Mouse (Mus musculus): Measurements from ENCODE around the gene Col23a1. TPM values are rescaled to one million over a fixed set of nuclear protein-coding genes. Genes with fewer than 3 reads are reported as not detected.
A peak's percentile ranks its signal among the peaks of the same experiment; 100 is the strongest.
"Not testable (repeated sequence)": the region's sequence is repeated elsewhere in the genome, so short reads cannot be mapped to it uniquely, and the experiment has no call there.

The Col23a1 gene
- polyA plus RNA-seq, 1 experiment from 2014 or later: 24.9 TPM

- peaks cover 48% of the 10 kb centered on the region for H3K36me3 ChIP-seq
- under 1% methylated on average over 77 of the region's 81 CpGs for WGBS
These were observed 316.1 kb downstream of the Col23a1 start for GRCm38 (mm10) chr11:51605602-51606446.

GRCm38 (mm10) chr11:51606447-51607095 is 316.9 kb downstream of the Col23a1 start, which contains the start of gene Hnrnpab:
Hnrnpab (minus strand) TSS chr11:51606847.
- peak; percentile 93 for ATAC-seq (ENCODE audit: borderline replicate concordance, extremely low read depth, low FRiP score, low TSS enrichment)

More at GRCm38 (mm10) chr11:51605602-51606446, 316.1 kb downstream of the Col23a1 start:
- H3K4me2 ChIP-seq: peak overlapping the region; percentile 71
- H3K4me1 ChIP-seq: peaks cover 33% of the 10 kb centered on the region
- ATAC-seq (ENCODE audit: borderline replicate concordance, extremely low read depth, low FRiP score, low TSS enrichment): peak; percentile 81
- peak overlapping the region; percentile 99 for H3K4me3 ChIP-seq
- H3K9ac ChIP-seq: peak overlapping the region; percentile 99
- H3K9me3 ChIP-seq: no peaks in the 10 kb centered on the region
- H3K27me3 ChIP-seq: no peaks in the 10 kb centered on the region
- H3K27ac ChIP-seq: peak overlapping the region; percentile 94

GRCm38 (mm10) chr11:51607096-51607738 is 317.5 kb downstream of the Col23a1 start:
- 7% methylated on average over 15 of the region's 15 CpGs for WGBS
- H3K4me2 ChIP-seq: peak overlapping the region; percentile 80
- H3K9me3 ChIP-seq: no peaks in the 10 kb centered on the region
- ATAC-seq (ENCODE audit: borderline replicate concordance, extremely low read depth, low FRiP score, low TSS enrichment): peak; percentile 41
- H3K36me3 ChIP-seq: peaks cover 34% of the 10 kb centered on the region
- H3K9ac ChIP-seq: peak overlapping the region; percentile 88
- H3K4me1 ChIP-seq: peaks cover 29% of the 10 kb centered on the region
- no peaks in the 10 kb centered on the region for H3K27me3 ChIP-seq
- H3K4me3 ChIP-seq: peak overlapping the region; percentile 99
- peak overlapping the region; percentile 94 for H3K27ac ChIP-seq

More at GRCm38 (mm10) chr11:51606447-51607095, 316.9 kb downstream of the Col23a1 start, which contains the start of gene Hnrnpab:
- H3K4me1 ChIP-seq: peaks cover 33% of the 10 kb centered on the region
- H3K9ac ChIP-seq: peak within 1 kb of the TSS; percentile 99
- H3K4me2 ChIP-seq: peak within 1 kb of the TSS; percentile 80
- peak within 1 kb of the TSS; percentile 99 for H3K4me3 ChIP-seq
- no peaks in the 10 kb centered on the region for H3K9me3 ChIP-seq
- peaks cover 40% of the 10 kb centered on the region for H3K36me3 ChIP-seq
- peak within 1 kb of the TSS; percentile 94 for H3K27ac ChIP-seq
- WGBS: under 1% methylated on average over 83 of the region's 91 CpGs
- no peaks in the 10 kb centered on the region for H3K27me3 ChIP-seq

DNA sequence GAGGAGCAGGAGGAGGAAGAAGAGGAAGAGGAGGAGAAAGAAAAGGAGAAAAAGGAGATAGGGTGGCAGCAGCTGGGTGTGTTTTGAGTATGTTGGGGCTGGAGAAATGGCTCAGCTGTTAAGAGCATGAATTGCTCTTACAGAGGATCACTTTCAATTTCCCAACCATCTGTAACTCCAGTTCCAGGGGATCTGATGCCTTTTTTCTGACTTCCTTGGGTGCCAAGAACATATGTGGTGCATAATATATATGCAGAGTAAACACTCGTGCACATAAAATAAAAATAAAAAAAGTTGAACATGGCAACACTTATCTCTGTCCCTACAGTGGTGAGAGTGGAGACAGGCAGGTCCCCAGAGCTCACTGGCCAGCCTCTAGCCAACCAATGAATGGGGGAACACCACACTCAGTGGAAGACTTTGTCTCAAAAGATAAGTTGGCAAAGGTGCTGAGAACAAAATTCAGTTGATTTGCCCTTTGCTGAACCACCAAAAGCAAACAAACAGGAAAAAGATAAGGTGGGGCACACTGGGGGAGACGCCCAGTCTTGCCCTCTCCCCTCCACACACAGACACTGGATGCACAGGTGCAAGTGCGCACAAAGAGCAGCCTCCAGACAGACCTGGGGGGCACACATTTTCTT is 319.7 kb downstream of the Col23a1 start:
- H3K4me3 ChIP-seq: no peak overlapping the region
- H3K4me1 ChIP-seq: peaks cover 17% of the 10 kb centered on the region
- H3K4me2 ChIP-seq: no peak overlapping the region
- H3K9me3 ChIP-seq: no peaks in the 10 kb centered on the region
- H3K27ac ChIP-seq: no peak overlapping the region
- WGBS: 68% methylated on average over 3 of the region's 3 CpGs
- H3K9ac ChIP-seq: no peak overlapping the region
- peaks cover 12% of the 10 kb centered on the region for H3K36me3 ChIP-seq
- no peaks in the 10 kb centered on the region for H3K27me3 ChIP-seq
- ATAC-seq (ENCODE audit: borderline replicate concordance, extremely low read depth, low FRiP score, low TSS enrichment): no peak

DNA sequence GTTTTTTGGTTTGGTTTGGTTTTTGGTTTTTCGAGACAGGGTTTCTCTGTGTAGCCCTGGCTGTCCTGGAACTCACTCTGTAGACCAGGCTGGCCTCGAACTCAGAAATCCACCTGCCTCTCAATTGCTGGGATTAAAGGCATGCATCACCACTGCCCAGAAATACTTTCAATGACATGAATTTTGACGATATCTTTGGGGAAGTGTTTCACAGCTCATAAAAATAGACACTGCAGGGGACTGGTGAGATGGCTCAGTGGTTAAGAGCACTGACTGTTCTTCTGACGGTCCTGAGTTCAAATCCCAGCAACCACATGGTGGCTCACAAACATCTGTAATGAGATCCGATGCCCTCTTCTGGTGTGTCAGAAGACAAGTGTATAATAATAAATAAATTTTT is 320.2 kb downstream of the Col23a1 start:
- not testable (repeated sequence) for H3K9me3 ChIP-seq; H3K27ac ChIP-seq; ATAC-seq (ENCODE audit: borderline replicate concordance, extremely low read depth, low FRiP score, low TSS enrichment); H3K9ac ChIP-seq; H3K4me3 ChIP-seq; H3K4me2 ChIP-seq; H3K27me3 ChIP-seq; H3K36me3 ChIP-seq
- peaks cover 17% of the 10 kb centered on the region for H3K4me1 ChIP-seq
- 78% methylated on average over 5 of the region's 5 CpGs for WGBS

- no peaks in the 10 kb centered on the region for H3K9me3 ChIP-seq
- H3K27me3 ChIP-seq: no peaks in the 10 kb centered on the region
- no peak overlapping the region for H3K4me3 ChIP-seq
- H3K4me1 ChIP-seq: peaks cover 24% of the 10 kb centered on the region
- peak overlapping the region; percentile 98 for H3K27ac ChIP-seq
- H3K9ac ChIP-seq: no peak overlapping the region
- no peaks in the 10 kb centered on the region for H3K36me3 ChIP-seq
- no peak overlapping the region for H3K4me2 ChIP-seq
- 67% methylated on average over 8 of the region's 8 CpGs for WGBS
- no peak for ATAC-seq (ENCODE audit: borderline replicate concordance, extremely low read depth, low FRiP score, low TSS enrichment)
These were observed 324.5 kb downstream of the Col23a1 start for GRCm38 (mm10) chr11:51614256-51614655.

GRCm38 (mm10) chr11:51615129-51615528 is 325.4 kb downstream of the Col23a1 start:
- Histone ChIP-seq H3K27ac (peak overlapping the region; percentile 98), H3K27me3 (no peaks in the 10 kb centered on the region), H3K36me3 (no peaks in the 10 kb centered on the region), H3K4me3 (peak overlapping the region; percentile 41), H3K9me3 (no peaks in the 10 kb centered on the region), H3K9ac (peak overlapping the region; percentile 59), H3K4me1 (peaks cover 25% of the 10 kb centered on the region), H3K4me2 (peak overlapping the region; percentile 81)
- no peak for ATAC-seq (ENCODE audit: borderline replicate concordance, extremely low read depth, low FRiP score, low TSS enrichment)
- 18% methylated on average over 7 of the region's 7 CpGs for WGBS

- Histone ChIP-seq H3K27ac (peak overlapping the region; percentile 98), H3K36me3 (no peaks in the 10 kb centered on the region), H3K9ac (peak overlapping the region; percentile 59), H3K4me2 (peak overlapping the region; percentile 81), H3K4me3 (peak overlapping the region; percentile 41), H3K27me3 (no peaks in the 10 kb centered on the region), H3K4me1 (peaks cover 30% of the 10 kb centered on the region), H3K9me3 (no peaks in the 10 kb centered on the region)
- ATAC-seq (ENCODE audit: borderline replicate concordance, extremely low read depth, low FRiP score, low TSS enrichment): peak; percentile 73
- 3% methylated on average over 14 of the region's 14 CpGs for WGBS
These were observed 325.9 kb downstream of the Col23a1 start for GRCm38 (mm10) chr11:51615601-51616000.

DNA sequence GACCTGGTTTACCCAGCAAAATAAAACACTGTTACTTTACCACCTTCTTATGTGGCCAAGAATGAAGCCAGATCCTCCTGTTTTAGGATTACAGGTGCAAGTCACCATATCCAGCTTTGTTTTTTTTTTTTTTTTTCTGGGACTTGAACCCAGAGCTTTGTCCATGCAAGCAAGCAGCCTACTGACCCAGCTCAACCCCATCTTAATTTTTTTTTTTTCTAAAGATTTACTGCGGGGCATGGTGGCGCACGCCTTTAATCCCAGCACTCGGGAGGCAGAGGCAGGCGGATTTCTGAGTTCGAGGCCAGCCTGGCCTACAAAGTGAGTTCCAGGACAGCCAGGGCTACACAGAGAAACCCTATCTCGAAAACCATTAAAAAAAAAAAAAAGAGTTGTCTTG is 326.4 kb downstream of the Col23a1 start:
- not testable (repeated sequence) for H3K9me3 ChIP-seq; H3K36me3 ChIP-seq; ATAC-seq (ENCODE audit: borderline replicate concordance, extremely low read depth, low FRiP score, low TSS enrichment); H3K27me3 ChIP-seq
- H3K4me3 ChIP-seq: peak overlapping the region; percentile 41
- 86% methylated on average over 7 of the region's 7 CpGs for WGBS
- H3K27ac ChIP-seq: peak overlapping the region; percentile 98
- H3K4me2 ChIP-seq: peak overlapping the region; percentile 81
- peaks cover 35% of the 10 kb centered on the region for H3K4me1 ChIP-seq
- H3K9ac ChIP-seq: peak overlapping the region; percentile 59; the same call in 1 of the 2 replicates

- Histone ChIP-seq H3K4me1 (peaks cover 38% of the 10 kb centered on the region), H3K9me3 (no peaks in the 10 kb centered on the region), H3K36me3 (peaks cover 9% of the 10 kb centered on the region), H3K4me2 (no peak overlapping the region), H3K27ac (no peak overlapping the region), H3K27me3 (no peaks in the 10 kb centered on the region), H3K4me3 (no peak overlapping the region), H3K9ac (no peak overlapping the region)
- WGBS: 3% methylated on average over 4 of the region's 4 CpGs
- ATAC-seq (ENCODE audit: borderline replicate concordance, extremely low read depth, low FRiP score, low TSS enrichment): no peak
These were observed 328.0 kb downstream of the Col23a1 start for GRCm38 (mm10) chr11:51617693-51618092.

DNA sequence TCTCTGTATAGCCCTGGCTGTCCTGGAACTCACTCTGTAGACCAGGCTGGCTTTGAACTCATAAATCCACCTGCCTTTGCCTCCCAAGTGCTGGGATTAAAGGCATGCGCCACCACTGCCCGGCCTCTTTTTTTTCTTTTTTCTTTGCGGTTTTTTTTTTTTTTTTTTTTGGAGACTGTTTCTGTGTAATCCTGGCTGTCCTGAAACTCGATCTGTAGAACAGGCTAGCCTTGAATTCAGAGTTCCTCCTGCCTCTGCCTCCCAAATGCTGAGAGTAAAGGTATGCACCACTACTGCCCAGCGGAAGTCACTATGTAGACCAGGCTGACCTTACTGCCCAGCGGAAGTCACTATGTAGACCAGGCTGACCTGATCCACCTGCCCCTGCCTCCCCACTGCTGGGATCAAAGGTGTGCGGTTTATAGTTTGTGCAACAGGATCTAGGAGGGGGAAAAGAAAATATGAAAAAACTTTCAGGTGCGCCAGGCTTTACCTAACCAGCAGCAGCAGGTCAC is 329.2 kb downstream of the Col23a1 start:
- H3K27ac ChIP-seq: peak overlapping the region; percentile 46; the same call in 1 of the 2 replicates
- whole genome bisulfite sequencing: 46% methylated on average over 8 of the region's 8 CpGs
- peak overlapping the region; percentile 64 for H3K4me3 ChIP-seq
- no peak overlapping the region for H3K9ac ChIP-seq
- no peaks in the 10 kb centered on the region for H3K27me3 ChIP-seq
- peak; percentile 23; the same call in 1 of the 2 replicates for ATAC-seq (ENCODE audit: borderline replicate concordance, extremely low read depth, low FRiP score, low TSS enrichment)
- H3K4me2 ChIP-seq: peak overlapping the region; percentile 70
- no peaks in the 10 kb centered on the region for H3K9me3 ChIP-seq
- peaks cover 38% of the 10 kb centered on the region for H3K4me1 ChIP-seq
- peaks cover 21% of the 10 kb centered on the region for H3K36me3 ChIP-seq
